Mouse (Mus musculus): ENCODE measurements at regions not wholly inside any gene's neighbourhood (a gene's known extent, or its start where the extent isn't known, plus 50 kb on each side); places are given as distances from the start of the nearest gene placed in this dataset.

DNA sequence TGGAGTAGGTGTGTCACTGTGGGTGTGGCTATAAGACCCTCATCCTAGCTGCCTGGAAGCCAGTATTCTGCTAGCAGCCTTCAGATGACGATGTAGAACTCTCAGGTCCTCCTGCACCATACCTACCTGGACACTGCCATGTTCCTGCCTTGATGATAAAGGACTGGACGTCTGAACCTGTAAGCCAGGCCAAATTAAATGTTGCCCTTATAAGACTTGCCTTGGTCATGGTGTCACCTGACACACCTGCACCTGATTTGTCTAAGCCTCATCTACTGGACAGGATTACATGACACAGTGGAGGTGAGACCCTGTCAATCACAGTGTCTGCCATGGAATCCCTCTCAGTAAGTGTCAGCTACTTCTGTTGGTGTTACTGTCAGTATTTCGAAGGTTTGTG is 92.5 kb upstream of the Pgrmc2 start:
- no peak for TF ChIP-seq MYOG (IDR thresholded peaks at IDR 0.05; ENCODE audit: control insufficient read depth, extremely low read depth, insufficient read length)
- no peak for TF ChIP-seq USF1 (IDR thresholded peaks at IDR 0.05; ENCODE audit: low read depth)
- no peak for TF ChIP-seq CTCF (IDR thresholded peaks at IDR 0.05; ENCODE audit: control insufficient read depth, insufficient read depth, insufficient read length)
- TF ChIP-seq CEBPB (IDR thresholded peaks at IDR 0.05; ENCODE audit: low read depth): no peak
- no peak for TF ChIP-seq MAX (IDR thresholded peaks at IDR 0.05)
- TF ChIP-seq FOSL1 (IDR thresholded peaks at IDR 0.05; ENCODE audit: insufficient read depth, low read length, poor library complexity, severe bottlenecking): no peak
- TF ChIP-seq MYOD1 (IDR thresholded peaks at IDR 0.05; ENCODE audit: control insufficient read depth, insufficient read length, low read depth): no peak

All from C2C12 (cell line).